Mouse (Mus musculus) spleen, embryonic (tissue): ENCODE data around the gene Snap23.

Experiments used
- CTCF ChIA-PET: fragments of 350-600 bp; sonication (Branson Sonifier 250); formaldehyde crosslinking; loops from one replicate; lab custom pipeline; 2022; lab: Charles Lee

Gene Snap23

DNA sequence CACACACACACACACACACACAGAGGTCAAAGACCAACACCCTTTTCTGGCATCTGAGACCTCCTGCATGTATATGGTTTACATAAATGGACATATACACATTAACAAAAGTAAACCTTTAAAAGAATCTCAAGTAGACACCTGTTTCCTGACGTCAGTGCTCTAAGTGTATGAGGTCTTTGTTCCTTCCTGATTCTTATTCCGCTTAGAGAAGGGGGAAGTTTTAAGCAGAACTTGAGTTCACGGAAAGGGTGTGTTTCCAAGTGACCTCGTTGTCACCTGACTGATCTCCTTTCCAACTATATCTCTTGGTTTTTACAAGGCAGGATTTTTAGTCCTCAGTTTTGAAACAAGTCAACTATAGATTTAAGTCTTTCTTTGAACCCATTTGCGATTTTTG is 10.8 kb downstream of the Snap23 start:
- CTCF ChIA-PET: no interaction called here

GRCm38 (mm10) chr2:120589759-120590158 is 22.3 kb downstream of the Snap23 start:
- CTCF ChIA-PET: interaction anchor here (0.5 to 0.6 kb wide), 2 partner anchors 54 to 127 kb away, joined by 3 to 9 read pairs; no protein-coding TSS in a partner anchor

DNA sequence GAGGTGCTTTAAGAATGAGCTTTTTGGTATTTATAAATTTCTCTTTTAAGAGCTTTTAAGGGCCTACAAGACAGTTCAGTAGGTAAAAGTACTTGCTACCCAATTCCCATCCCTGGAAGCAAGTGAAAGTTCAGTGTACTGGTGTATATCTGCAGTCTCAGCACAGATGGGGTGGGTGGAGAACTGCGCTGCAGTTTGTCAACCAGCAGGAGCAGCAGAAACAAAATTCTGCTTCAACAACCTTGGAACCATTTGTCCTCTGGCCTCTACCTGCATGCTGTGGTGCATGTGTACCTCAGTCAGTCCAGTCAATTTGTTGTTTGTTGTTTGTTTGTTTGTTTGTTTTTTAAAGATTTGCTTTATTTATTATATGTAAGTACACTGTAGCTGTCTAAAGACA is 24.8 kb downstream of the Snap23 start:
- CTCF ChIA-PET: interaction anchor here (0.7 kb wide), 1 partner anchor 19 kb away, joined by 7 read pairs; no protein-coding TSS in a partner anchor

DNA sequence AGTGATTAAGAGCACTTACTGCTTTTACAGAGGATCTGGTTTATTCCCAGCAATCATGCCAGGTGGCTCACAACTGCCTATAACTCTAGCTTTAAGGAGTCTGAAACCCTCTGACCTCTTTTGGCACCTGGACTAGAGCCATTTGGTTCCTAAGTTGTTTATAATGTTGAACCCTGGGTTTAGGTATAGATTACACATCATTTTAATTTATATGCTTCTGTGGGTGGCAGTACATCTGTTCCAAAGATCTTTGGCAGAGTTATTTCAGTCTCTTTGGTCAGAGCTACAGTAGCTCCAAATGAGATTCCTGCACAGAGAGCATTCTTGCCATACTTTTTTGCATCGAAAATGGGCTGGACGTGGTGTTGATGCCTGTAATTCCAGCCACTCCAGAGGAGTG is 30.3 kb downstream of the Snap23 start:
- CTCF ChIA-PET: interaction anchor here (0.6 kb wide), 1 partner anchor 62 kb away, joined by 10 read pairs; no protein-coding TSS in a partner anchor

DNA sequence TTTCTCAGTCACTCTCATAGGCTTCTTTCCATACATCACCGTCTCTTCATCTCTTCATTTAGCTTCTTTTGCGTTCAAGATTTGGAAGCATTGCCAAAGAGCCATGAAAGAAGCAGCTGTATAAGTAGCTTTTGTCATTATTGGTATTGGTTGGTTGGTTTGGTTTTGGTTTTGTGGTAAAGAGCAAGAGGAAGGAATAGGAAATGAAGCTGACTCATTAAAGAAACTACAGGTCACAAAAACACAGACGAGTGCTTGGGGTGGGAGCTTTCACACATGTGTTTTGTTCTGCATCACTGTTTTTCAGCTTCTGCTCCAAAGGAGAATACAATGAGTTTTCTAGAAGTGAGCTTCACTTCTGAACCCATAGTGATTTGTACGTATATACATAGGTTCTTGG is 32.0 kb downstream of the Snap23 start:
- CTCF ChIA-PET: no interaction called here

DNA sequence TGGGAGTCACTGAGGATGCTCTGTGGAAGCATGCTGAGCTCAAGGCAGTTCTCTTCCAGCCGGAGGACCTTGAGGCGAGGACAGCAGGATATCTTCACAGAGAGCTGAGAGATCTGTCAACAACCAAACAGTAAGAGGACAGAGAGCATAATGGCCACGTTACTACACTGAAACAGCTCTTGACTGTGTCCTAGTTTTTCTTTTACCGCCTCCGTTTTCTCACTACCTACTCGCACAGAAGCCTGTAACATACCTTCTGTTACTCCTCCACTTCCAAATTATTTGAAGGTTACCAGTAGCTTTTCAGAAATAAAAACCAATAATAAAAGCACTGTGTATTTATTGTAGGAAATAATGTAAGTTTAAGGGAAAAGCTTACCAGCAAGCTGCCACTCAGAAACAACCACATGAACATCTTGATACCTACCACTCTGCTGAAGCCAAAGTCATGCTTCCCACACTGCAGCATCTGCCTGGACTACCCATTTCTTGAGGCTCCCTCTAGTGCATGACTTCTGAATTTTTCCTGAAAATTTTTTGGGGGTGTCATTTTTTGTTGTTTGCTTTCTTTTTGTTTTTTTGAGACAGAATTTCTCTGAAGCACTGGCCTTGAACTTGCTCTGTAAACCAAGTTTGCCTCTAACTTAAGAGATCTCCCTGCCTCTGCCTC is 38.7 kb downstream of the Snap23 start:
- CTCF ChIA-PET: no interaction called here

- CTCF ChIA-PET: no interaction called here
These were observed 41.6 kb downstream of the Snap23 start, which contains the start of the genes Haus2 and Lrrc57 for GRCm38 (mm10) chr2:120608830-120609723. TSS of gene Haus2 (plus strand) at chr2:120609383. TSS of gene Lrrc57 (minus strand) at chr2:120609520.

DNA sequence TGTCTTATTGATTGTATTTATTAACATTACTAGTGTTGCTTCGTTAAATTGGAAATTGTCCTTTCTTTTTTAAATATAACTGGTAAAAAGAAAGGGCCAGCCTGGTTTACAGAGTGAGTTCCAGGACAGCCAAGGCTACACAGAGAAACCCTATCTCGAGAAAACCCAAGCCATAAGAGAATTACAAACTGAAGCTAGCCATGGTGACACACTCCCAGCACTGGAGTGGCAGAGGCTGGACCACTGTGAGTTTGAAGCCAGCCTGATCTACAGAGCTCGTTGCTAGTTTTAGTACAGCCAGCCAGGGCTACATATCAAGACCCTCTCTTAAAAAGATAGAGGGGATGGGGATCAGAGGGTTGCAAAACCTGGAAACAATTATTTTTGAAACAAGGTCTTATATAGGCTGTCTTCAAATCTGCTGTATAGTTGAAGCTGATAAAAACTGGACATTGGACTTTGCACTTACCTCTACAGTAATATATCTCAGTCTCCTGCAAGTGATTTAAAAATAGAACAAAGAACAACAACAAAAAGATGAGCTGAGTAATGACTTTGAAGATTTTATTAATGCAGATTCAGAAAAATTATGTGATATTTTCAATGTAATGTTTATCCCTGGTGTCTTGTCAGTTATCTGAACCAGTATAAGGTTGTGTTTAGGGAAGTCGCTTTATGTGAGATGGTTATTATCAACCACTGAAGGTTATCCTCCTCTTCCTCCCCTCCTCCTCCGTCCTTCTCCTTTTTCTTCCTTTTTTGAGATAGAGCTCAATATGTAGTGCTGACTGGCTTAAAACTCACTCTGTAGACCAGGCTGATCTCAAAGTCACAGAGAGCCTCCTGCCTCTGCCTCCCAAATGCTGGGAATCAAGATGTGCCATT is 49.0 kb downstream of the Snap23 start:
- CTCF ChIA-PET: interaction anchor here (1.0 kb wide), 1 partner anchor 9 kb away, joined by 3 read pairs; no protein-coding TSS in a partner anchor

- CTCF ChIA-PET: no interaction called here
These were observed 52.1 kb downstream of the Snap23 start for GRCm38 (mm10) chr2:120619538-120619937.

DNA sequence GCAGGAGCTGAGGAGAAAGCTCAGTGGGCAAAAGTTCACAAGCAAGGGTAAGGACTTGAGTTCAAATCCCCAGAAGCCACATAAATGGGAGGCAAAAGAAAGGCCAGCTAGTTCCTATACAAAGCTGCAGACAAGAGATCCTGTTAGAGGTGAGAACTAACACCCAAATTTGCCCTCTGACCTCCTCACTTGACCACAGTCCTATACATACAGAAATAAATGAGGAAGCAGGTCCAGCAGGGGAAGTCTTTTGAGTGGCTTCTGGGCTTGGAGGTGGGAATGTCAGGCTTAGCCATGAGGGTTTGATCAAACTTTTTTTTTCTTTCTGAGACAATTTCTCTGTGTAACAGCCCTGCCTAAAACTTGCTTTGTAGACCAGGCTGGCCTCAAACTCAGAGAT is 55.4 kb downstream of the Snap23 start:
- CTCF ChIA-PET: no interaction called here

- CTCF ChIA-PET: no interaction called here
These were observed 60.8 kb downstream of the Snap23 start for GRCm38 (mm10) chr2:120628076-120628865.

DNA sequence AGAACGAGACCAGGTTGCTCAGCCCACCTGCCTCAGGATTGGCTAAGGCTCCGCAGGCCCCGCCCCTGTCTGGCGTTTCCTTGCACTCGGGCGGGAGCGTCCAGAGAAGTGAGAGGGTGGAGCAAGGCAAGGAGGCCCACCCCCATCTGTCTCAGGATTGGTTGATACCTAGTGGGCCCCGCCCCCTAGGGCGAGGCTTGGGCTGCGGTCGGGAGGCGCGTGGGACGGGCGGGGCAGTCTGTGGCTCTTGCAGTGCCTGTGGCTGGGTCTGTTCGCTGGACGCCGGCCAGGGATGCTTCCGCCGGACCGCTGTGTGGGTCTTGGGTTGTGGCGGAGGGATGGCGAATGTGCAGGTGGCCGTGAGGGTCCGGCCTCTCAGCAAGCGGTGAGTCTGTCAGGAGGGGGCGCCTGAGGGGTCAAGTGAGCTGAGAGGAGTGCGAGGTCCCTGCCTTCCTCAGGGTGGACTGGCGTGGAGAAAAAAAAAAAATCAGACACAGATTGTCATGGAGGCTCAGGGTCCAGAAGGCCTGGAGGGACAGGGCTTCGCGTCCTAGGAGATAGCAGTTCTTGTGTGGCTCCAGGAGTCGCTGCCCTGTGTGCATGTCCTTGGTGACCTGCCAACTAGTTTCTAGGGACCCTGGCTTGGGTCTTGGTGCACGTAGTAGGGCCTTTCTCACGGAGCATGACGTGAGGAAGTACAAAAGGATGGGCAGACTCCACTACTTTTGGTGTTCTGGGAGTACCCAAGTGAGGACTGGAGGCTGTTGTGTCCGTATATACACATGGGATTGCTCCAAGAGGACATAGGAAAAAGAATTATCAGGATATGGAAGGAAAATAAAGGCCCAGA is 61.6 kb downstream of the Snap23 start, which contains the start of gene Stard9:
Gene Stard9 (plus strand): TSS at position 236 of the 850 bp plus-strand sequence.
- CTCF ChIA-PET: no interaction called here

DNA sequence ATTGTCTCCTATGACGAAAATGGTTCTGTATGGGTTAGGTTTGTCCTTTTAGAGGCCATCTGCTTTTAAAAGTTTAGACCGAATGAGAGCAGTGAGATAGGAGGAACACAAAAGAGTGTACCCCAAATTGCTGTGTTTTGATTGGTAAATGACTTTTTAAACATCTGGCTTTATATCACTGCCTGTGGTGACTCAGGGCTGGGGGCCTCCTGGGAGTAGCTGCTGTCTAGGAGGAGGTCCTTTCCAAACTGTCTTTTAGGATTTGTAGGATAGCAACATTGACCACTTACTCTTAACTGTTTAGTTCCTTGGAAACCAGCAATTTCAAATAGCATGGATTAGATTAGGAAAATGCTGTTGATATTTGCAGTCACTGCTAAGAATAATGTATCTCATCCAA is 62.8 kb downstream of the Snap23 start:
- CTCF ChIA-PET: no interaction called here

GRCm38 (mm10) chr2:120630655-120631054 is 63.2 kb downstream of the Snap23 start:
- CTCF ChIA-PET: no interaction called here

GRCm38 (mm10) chr2:120631521-120631920 is 64.0 kb downstream of the Snap23 start:
- CTCF ChIA-PET: no interaction called here

DNA sequence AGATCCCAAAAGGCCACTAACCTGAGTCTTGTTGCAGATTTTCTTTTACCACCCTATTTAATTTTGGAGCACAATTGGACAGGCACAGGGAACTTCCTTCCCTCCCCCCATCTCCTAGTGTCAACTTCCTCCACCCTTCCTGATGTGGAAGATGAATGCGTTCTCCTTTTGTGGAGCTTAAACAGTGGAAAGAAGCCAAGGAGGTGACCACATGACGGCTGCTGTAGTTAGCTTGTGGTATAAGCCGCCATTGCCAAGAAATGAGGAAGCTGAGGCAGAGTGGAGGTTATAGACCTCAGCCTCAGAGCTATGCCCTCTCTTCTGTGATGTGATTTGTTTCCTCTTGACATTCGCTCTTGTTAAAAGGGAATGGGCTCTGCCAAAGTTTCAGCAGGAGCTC is 64.5 kb downstream of the Snap23 start:
- CTCF ChIA-PET: no interaction called here

DNA sequence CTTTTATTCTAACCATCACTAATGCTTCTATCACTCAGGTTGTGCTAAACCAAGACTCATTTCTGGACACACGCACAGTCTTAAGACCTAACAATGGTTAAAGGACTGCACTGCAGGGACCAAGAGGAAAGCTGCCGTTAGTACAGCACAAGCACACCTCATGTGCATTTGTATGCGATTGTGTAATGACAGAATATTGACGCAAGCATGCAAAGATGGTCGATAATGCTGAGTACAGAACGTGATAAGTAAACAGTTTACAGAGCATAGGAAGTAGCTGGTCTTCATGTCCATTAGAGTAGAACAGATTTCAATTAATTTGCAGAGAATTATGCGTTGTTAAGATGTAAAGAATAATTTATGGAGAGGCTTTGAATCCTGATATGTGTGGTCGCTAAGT is 73.4 kb downstream of the Snap23 start:
- CTCF ChIA-PET: no interaction called here

GRCm38 (mm10) chr2:120643836-120644235 is 76.4 kb downstream of the Snap23 start:
- CTCF ChIA-PET: no interaction called here

DNA sequence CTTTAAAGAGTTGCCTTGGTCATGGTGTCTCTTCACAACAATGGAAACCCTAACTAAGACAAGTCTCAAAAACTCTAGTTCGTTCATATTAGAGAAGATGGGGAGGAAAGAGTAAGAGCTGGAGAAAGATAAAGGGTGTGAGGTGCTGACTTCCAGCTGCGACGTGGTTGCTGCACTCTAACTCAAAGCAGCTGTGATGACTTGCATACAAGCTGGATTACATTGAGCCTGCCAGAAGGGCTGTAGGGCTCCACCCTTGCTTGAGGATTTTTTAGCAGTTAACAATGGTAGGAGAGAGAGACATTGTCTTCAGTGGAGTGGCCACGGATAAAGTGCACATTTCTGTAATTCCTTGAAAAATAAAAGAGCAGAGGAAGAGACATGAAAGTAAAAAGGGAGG is 79.3 kb downstream of the Snap23 start:
- CTCF ChIA-PET: no interaction called here
